Mouse (Mus musculus) liver, embryonic 14.5 days (tissue): ENCODE data around the gene Dkk3.

ENCODE experiments used
- CTCF ChIP-seq: IDR thresholded peaks from 2 replicates; pipeline ENCODE4 v1.5.1; 2016; ENCODE audit warnings: antibody characterized with exemption, low read depth, control low read depth
- EP300 ChIP-seq: IDR thresholded peaks from 2 replicates; pipeline ENCODE4 v1.6.1; 2016; ENCODE audit warnings: antibody characterized with exemption, low read depth

GRCm38 (mm10) chr7:112207717-112208116, 48.9 kb upstream of the Dkk3 start:
- TF ChIP-seq CTCF (no peak), EP300 (no peak)
